Mouse (Mus musculus): ENCODE results near the gene Cmip.

GRCm38 (mm10) chr8:117305405-117305804 is 48.5 kb downstream of the Cmip start:
- TF ChIP-seq CTCF (IDR thresholded peaks at IDR 0.05; ENCODE audit: borderline replicate concordance, insufficient read depth, low read length) (no peak), POLR2A (IDR thresholded peaks at IDR 0.05; ENCODE audit: low read depth, low read length) (no peak)
